Mouse (Mus musculus) MEL (cell line): Measurements from ENCODE around the gene Fam185a. TPM values are rescaled to one million over a fixed set of nuclear protein-coding genes. Genes with fewer than 3 reads are reported as not detected.

ENCODE experiments used
- DNase-seq: peaks from one replicate; pipeline ENCODE4 v3.0.0; 2011; ENCODE audit warnings: low read depth, low spot score
- H3K27ac ChIP-seq: 2 replicates; pipeline ENCODE4 v1.5.1; 2012; ENCODE audit warnings: low read depth, mild to moderate bottlenecking, control low read depth, low read length, moderate library complexity; ENCODE audit not compliant: control insufficient read depth
- H3K27me3 ChIP-seq, 2 experiments: fragments of 150-350 bp in 1 of 2; sonication (generic) in 1 of 2; 2 replicates each; pipeline ENCODE4 v1.6.1; 2012; ENCODE audit warnings: low read length in 2 of 2, mild to moderate bottlenecking in 2 of 2, improper control_type of control experiment in 1 of 2, moderate library complexity in 1 of 2; ENCODE audit not compliant: insufficient read depth in 2 of 2, control insufficient read depth in 1 of 2
- H3K36me3 ChIP-seq, 2 experiments: 2 replicates each; pipeline ENCODE4 v1.6.1; 2012 to 2014; ENCODE audit warnings: low read length in 2 of 2, improper control_type of control experiment in 1 of 2, inconsistent platforms in 1 of 2, mild to moderate bottlenecking in 1 of 2; ENCODE audit not compliant: insufficient read depth in 2 of 2, control insufficient read depth in 1 of 2
- H3K4me1 ChIP-seq, 2 experiments: fragments of 150-350 bp in 1 of 2; sonication (generic) in 1 of 2; 2 replicates each; pipeline ENCODE4 v1.6.1; 2012; ENCODE audit warnings: low read length in 2 of 2, improper control_type of control experiment in 1 of 2, mild to moderate bottlenecking in 1 of 2; ENCODE audit not compliant: insufficient read depth in 2 of 2, control insufficient read depth in 1 of 2
- H3K4me3 ChIP-seq, 2 experiments: fragments of 150-350 bp in 1 of 2; sonication (generic) in 1 of 2; 2 replicates each; pipeline ENCODE4 v1.5.1; 2012; ENCODE audit warnings: low read depth in 2 of 2, low read length in 2 of 2, mild to moderate bottlenecking in 2 of 2, moderate library complexity in 2 of 2, control low read depth in 1 of 2, improper control_type of control experiment in 1 of 2; ENCODE audit not compliant: control insufficient read depth in 1 of 2, insufficient read depth in 1 of 2
- H3K79me2 ChIP-seq: 2 replicates; pipeline ENCODE4 v1.6.1; 2012; ENCODE audit warnings: mild to moderate bottlenecking, low read length, moderate library complexity; ENCODE audit not compliant: control insufficient read depth, poor library complexity, insufficient read depth
- H3K9ac ChIP-seq: 2 replicates; pipeline ENCODE4 v1.6.1; 2012; ENCODE audit warnings: low read depth, mild to moderate bottlenecking, control low read depth, low read length, moderate library complexity; ENCODE audit not compliant: control insufficient read depth, poor library complexity, severe bottlenecking
- H3K9me3 ChIP-seq: fragments of 150-350 bp; sonication (generic); replicated peaks from 2 replicates; pipeline ENCODE4 v1.6.1; 2012; ENCODE audit warnings: mild to moderate bottlenecking, low read length, improper control_type of control experiment, moderate library complexity; ENCODE audit not compliant: insufficient read depth
- BHLHE40 ChIP-seq: IDR thresholded peaks from 2 replicates; pipeline ENCODE4 v1.6.1; 2012; ENCODE audit warnings: low read depth, mild to moderate bottlenecking, inconsistent platforms, low read length, improper control_type of control experiment, borderline replicate concordance
- CTCF ChIP-seq, 3 experiments: IDR thresholded peaks in 2 of 3; conservative IDR thresholded peaks in 1 of 3; 2 replicates each; pipeline ENCODE4 v1.5.1; 2011 to 2012; ENCODE audit warnings: low read length in 3 of 3, low read depth in 2 of 3, mild to moderate bottlenecking in 2 of 3, improper control_type of control experiment in 1 of 3, inconsistent platforms in 1 of 3, mixed read lengths in 1 of 3, moderate library complexity in 1 of 3; ENCODE audit not compliant: control insufficient read depth in 1 of 3, insufficient read depth in 1 of 3, poor library complexity in 1 of 3, severe bottlenecking in 1 of 3
- EP300 ChIP-seq, 2 experiments: IDR thresholded peaks; 2 replicates each; pipeline ENCODE4 v1.6.1; 2011; ENCODE audit warnings: improper control_type of control experiment in 2 of 2, low read length in 2 of 2, low read depth in 1 of 2, mild to moderate bottlenecking in 1 of 2
- ETS1 ChIP-seq: IDR thresholded peaks from 2 replicates; pipeline ENCODE4 v1.6.1; 2012; ENCODE audit warnings: low read depth, mild to moderate bottlenecking, inconsistent platforms, low read length, improper control_type of control experiment, moderate library complexity
- GATA1 ChIP-seq: IDR thresholded peaks from 2 replicates; pipeline ENCODE4 v1.6.1; 2011; ENCODE audit warnings: low read depth, low read length, improper control_type of control experiment
- HCFC1 ChIP-seq: IDR thresholded peaks from 2 replicates; pipeline ENCODE4 v1.6.1; 2012; ENCODE audit warnings: low read depth, mild to moderate bottlenecking, inconsistent platforms, low read length, improper control_type of control experiment, moderate library complexity
- MAFK ChIP-seq: IDR thresholded peaks from 2 replicates; pipeline ENCODE4 v1.6.1; 2011; ENCODE audit warnings: low read depth, mild to moderate bottlenecking, low read length, improper control_type of control experiment, borderline replicate concordance
- MAX ChIP-seq: IDR thresholded peaks from 2 replicates; pipeline ENCODE4 v1.6.1; 2011; ENCODE audit warnings: low read length, improper control_type of control experiment
- MAZ ChIP-seq: IDR thresholded peaks from 2 replicates; pipeline ENCODE4 v1.6.1; 2012; ENCODE audit warnings: low read depth, mild to moderate bottlenecking, inconsistent platforms, low read length, improper control_type of control experiment
- MXI1 ChIP-seq: IDR thresholded peaks from 2 replicates; pipeline ENCODE4 v1.6.1; 2011; ENCODE audit warnings: mild to moderate bottlenecking, low read depth, low read length, improper control_type of control experiment
- MYC ChIP-seq: IDR thresholded peaks from 2 replicates; pipeline ENCODE4 v1.6.1; 2011; ENCODE audit warnings: low read depth, mild to moderate bottlenecking, low read length, improper control_type of control experiment, moderate library complexity
- NELFE ChIP-seq: IDR thresholded peaks from 2 replicates; pipeline ENCODE4 v1.6.1; 2011; ENCODE audit warnings: low read depth, low read length, improper control_type of control experiment
- POLR2A ChIP-seq, 2 experiments: IDR thresholded peaks; 2 replicates each; pipeline ENCODE4 v1.6.1; 2011 to 2012; ENCODE audit warnings: low read length in 2 of 2, mild to moderate bottlenecking in 2 of 2, control low read depth in 1 of 2, improper control_type of control experiment in 1 of 2, low read depth in 1 of 2, moderate library complexity in 1 of 2; ENCODE audit not compliant: control insufficient read depth in 1 of 2, insufficient read depth in 1 of 2, poor library complexity in 1 of 2
- TAL1 ChIP-seq: IDR thresholded peaks from 2 replicates; pipeline ENCODE4 v1.6.1; 2012; ENCODE audit warnings: mild to moderate bottlenecking, inconsistent platforms, low read length, moderate library complexity, mixed read lengths
- TCF12 ChIP-seq: IDR thresholded peaks from 2 replicates; pipeline ENCODE4 v1.6.1; 2014; ENCODE audit warnings: low read depth, mild to moderate bottlenecking, inconsistent platforms, low read length, improper control_type of control experiment, moderate library complexity
- UBTF ChIP-seq: IDR thresholded peaks from 2 replicates; pipeline ENCODE4 v1.6.1; 2012; ENCODE audit warnings: low read depth, mild to moderate bottlenecking, inconsistent platforms, low read length, improper control_type of control experiment, moderate library complexity, borderline replicate concordance; ENCODE audit not compliant: insufficient read depth
- ZC3H11A ChIP-seq: IDR thresholded peaks from 2 replicates; pipeline ENCODE4 v1.6.1; 2012; ENCODE audit warnings: low read depth, mild to moderate bottlenecking, inconsistent platforms, low read length, improper control_type of control experiment
- ZKSCAN1 ChIP-seq: IDR thresholded peaks from 2 replicates; pipeline ENCODE4 v1.6.1; 2012; ENCODE audit warnings: low read depth, mild to moderate bottlenecking, inconsistent platforms, low read length, improper control_type of control experiment, moderate library complexity
- polyA plus RNA-seq, 2 experiments: library from polyadenylated mRNA; stranded (reverse) in 1 of 2; unstranded in 1 of 2; fragments of >175 nt in 1 of 2; fragments of >200 nt in 1 of 2; gene quantifications; 2 replicates each; pipeline versions ENCODE4 v1.2.1 to v1.2.4; 2012; ENCODE audit warnings: low replicate concordance in 2 of 2, low read depth in 1 of 2; ENCODE audit not compliant: insufficient read length in 2 of 2, insufficient read depth in 1 of 2, missing spikeins in 1 of 2
- total RNA-seq: library from RNA; depleted of rRNA; stranded (reverse); fragments of 300-350 nt; gene quantifications from 2 replicates; pipeline ENCODE4 v1.2.3, GENCODE M21; 2012

Gene Fam185a
- total and polyA plus RNA-seq, 3 experiments: 20.2 to 28.3 TPM; not detected in 1

DNA sequence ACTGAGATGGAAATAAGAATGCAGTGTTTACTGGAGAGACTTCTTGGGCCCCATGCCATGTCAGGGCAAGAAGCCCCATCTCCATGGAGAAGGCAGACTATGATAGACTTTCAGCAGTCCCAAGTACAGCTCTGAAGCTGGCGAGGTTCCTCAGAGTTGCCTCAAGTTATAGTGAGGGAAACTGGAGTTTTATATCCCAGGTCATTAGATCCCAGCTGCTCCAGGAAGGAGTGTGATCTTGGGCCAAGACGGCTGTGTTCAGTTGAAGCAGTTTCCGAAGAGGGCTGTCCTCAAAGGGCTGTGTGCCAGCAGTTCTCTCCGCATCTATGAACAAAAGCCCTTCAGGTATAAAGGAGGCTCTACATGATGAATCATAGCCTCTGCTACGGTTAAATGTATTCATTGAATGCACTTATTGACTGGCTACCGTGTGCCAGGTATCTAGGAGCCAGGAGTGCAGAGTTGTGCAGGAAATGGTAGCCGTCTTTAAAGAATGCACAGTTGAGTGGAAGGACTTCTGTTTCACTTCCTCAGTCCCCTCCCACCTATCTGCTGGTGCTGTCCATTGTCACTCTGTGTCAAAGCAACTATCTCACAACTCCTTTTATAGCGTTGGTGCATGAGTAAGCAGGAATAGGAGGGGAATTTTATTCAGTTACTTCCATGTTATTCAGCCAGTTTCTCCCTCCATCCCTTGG, 16.2 kb downstream of the Fam185a start:
- Histone ChIP-seq H3K27me3 (no peaks in the 10 kb centered on the region), H3K27ac (no peak overlapping the region), H3K4me3 (no peak overlapping the region), H3K9ac (no peak overlapping the region), H3K4me1 (no peaks in the 10 kb centered on the region), H3K36me3 (peaks cover 0 to 7% of the 10 kb centered on the region in 2 experiments; a peak in 2 of 4 replicates), H3K9me3 (no peaks in the 10 kb centered on the region), H3K79me2 (no peaks in the 10 kb centered on the region)
- DNase-seq: no peak
- no peak for TF ChIP-seq MYC

DNA sequence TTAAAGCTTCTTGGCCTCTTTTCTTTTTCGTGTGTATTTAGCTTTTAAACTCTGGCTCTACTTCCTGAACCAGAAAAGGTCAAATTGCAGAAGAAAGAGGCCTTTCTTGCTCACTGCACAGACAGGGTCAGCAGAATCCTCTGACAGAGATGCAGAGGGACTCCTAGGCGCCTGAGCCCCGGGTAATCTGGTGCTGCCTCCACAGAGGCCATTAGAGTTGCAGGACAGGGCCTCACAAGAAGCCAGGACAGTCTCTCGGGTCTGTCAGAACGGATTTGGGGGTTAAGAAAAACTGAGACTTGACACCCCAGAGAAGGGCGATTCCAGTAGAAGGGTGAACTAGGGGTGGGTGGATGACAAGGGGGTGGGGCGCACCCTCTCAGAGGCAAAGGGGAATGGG, 42.6 kb downstream of the Fam185a start:
- no peaks in the 10 kb centered on the region for H3K27me3 ChIP-seq
- no peak overlapping the region for H3K4me3 ChIP-seq
- H3K79me2 ChIP-seq: no peaks in the 10 kb centered on the region
- H3K9me3 ChIP-seq: no peaks in the 10 kb centered on the region
- H3K9ac ChIP-seq: no peak overlapping the region
- peaks cover 0 to 6% of the 10 kb centered on the region in 2 experiments; a peak in 2 of 4 replicates for H3K36me3 ChIP-seq
- TF ChIP-seq MAFK (no peak), ZC3H11A (no peak), UBTF (no peak), ETS1 (no peak), MXI1 (no peak), CTCF (IDR thresholded peaks at IDR 0.05 in 2 of 3, conservative IDR thresholded peaks at IDR 0.05 in 1 of 3; ENCODE audit: control insufficient read depth in 1 of 3, insufficient read depth in 1 of 3, low read depth in 2 of 3, low read length in 3 of 3, poor library complexity in 1 of 3, severe bottlenecking in 1 of 3) (no peak), HCFC1 (no peak), POLR2A (IDR thresholded peaks at IDR 0.05; ENCODE audit: control insufficient read depth in 1 of 2, insufficient read depth in 1 of 2, low read depth in 1 of 2, low read length in 2 of 2, poor library complexity in 1 of 2) (no peak), MAZ (no peak), NELFE (no peak), TAL1 (no peak), BHLHE40 (no peak), ZKSCAN1 (no peak), EP300 (IDR thresholded peaks at IDR 0.05; ENCODE audit: low read depth in 1 of 2, low read length in 2 of 2) (no peak), MAX (no peak), TCF12 (no peak), GATA1 (no peak)
- H3K27ac ChIP-seq: no peak overlapping the region
- no peaks in the 10 kb centered on the region for H3K4me1 ChIP-seq
- no peak for DNase-seq
